Mouse (Mus musculus) lung, adult 2 months (tissue): ENCODE data around the gene Mrpl28.

Experiments
- CTCF ChIP-seq: fragments of 200-500 bp; IDR thresholded peaks from 2 replicates; pipeline ENCODE4 v1.5.1; 2011; ENCODE audit warnings: mild to moderate bottlenecking, low read length, control low read depth; ENCODE audit not compliant: insufficient read depth
- POLR2A ChIP-seq: fragments of 200-500 bp; IDR thresholded peaks from 2 replicates; pipeline ENCODE4 v1.6.1; 2011; ENCODE audit warnings: low read depth, mild to moderate bottlenecking, control low read depth, low read length, borderline replicate concordance; ENCODE audit errors: extremely low read depth

DNA sequence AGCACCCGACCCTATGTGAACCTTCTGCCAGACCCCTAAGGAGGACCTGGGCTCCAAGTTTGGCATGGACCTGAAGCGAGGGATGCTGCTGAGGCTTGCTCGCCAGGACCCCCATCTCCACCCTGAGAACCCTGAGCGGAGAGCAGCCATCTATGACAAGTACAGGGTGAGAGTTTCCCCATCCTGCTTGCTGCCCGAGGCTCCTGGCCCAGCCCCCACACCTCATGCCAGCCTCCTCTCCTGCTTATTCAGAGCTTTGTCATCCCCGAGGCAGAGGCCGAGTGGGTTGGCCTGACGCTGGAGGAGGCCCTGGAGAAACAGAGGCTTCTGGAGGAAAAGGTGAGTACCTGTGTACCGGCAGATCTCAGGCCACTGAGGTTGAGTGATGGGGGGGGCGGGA is 1.9 kb downstream of the Mrpl28 start:
- TF ChIP-seq CTCF (no peak), POLR2A (no peak)
